In the genomic region with DNA sequence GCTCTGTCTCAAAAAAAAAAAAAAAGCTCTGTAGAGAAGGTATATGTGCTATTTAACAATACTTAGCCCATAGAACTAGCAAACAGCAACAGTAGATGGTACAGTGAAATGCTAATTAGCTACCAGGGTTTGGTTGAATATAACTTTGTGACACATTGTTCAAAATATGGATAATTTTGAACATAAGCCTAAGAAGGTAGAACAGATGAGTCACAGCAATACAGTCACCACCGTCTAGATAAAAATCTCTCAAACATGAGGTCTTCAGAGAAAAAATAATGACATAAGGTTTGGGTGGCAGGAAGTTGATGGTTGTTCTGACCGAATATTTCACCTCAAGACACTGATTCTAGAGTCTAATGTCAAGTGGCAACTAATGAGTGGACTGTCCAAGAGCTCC, we compare ENCODE assay signal across 19 mouse cellular contexts.
"Had no signal": no experiment of that assay in that cellular context is flagged by ENCODE, and none has a peak within 500 bp of the region (broad histone marks: within the 10 kb centered on the region; RNA-seq: fewer than 3 reads in every experiment).

No protein-coding gene starts in this region.

- H3K4me3 ChIP-seq: lung, embryonic 15.5 days; megakaryocyte, embryonic 14.5 days; midbrain, embryonic 13.5 days; midbrain, embryonic 15.5 days; neural tube, embryonic 13.5 days; neural tube, embryonic 15.5 days had no signal

- H3K27ac ChIP-seq: lung, embryonic 15.5 days; macrophage; midbrain, embryonic 13.5 days; midbrain, embryonic 15.5 days; neural tube, embryonic 13.5 days; neural tube, embryonic 15.5 days had no signal

- DNase-seq: lung, adult 2 months; lung, postnatal 14 days; lung, postnatal 36 days; retina, postnatal 1 day; right cerebral cortex, adult 18-20 months; right cerebral cortex, postnatal 25 days; right cerebral cortex, postnatal 4 days; spleen, adult 18-20 months; thymus, adult 18-20 months; thymus, postnatal 14 days; thymus, postnatal 36 days had no signal

- ATAC-seq: lung, postnatal 0 days; midbrain, embryonic 13.5 days; midbrain, embryonic 15.5 days had no signal

- H3K4me1 ChIP-seq: megakaryocyte, embryonic 14.5 days; midbrain, embryonic 13.5 days; midbrain, embryonic 15.5 days; neural tube, embryonic 13.5 days had no signal
